Mouse (Mus musculus): Measurements from ENCODE around the gene Tenm4. TPM values are rescaled to one million over a fixed set of nuclear protein-coding genes. Genes with fewer than 3 reads are reported as not detected.

Gene Tenm4
- polyA plus RNA-seq, 1 experiment from 2014 or later, result 5.0 TPM

GRCm38 (mm10) chr7:96649171-96649570 lies 478.1 kb downstream of the Tenm4 start:
- no peak for DNase-seq (ENCODE audit: low spot score)
- Histone ChIP-seq H3K9me3 (ENCODE audit: low read length) (no peaks in the 10 kb centered on the region), H3K9ac (replicated peaks; ENCODE audit: low read depth) (no peak overlapping the region), H3K4me2 (replicated peaks; ENCODE audit: low read depth, low read length) (no peak overlapping the region), H3K27ac (ENCODE audit: low read length) (no peak overlapping the region), H3K4me1 (ENCODE audit: insufficient read depth, low read depth, low read length) (no peaks in the 10 kb centered on the region), H3K36me3 (ENCODE audit: insufficient read depth, low read length) (no peaks in the 10 kb centered on the region), H3K4me3 (ENCODE audit: low read depth, low read length) (no peak overlapping the region), H3K27me3 (replicated peaks; ENCODE audit: insufficient read depth, low read length) (no peaks in the 10 kb centered on the region)
- TF ChIP-seq EP300 (IDR thresholded peaks at IDR 0.05), result no peak
- TF ChIP-seq CTCF (IDR thresholded peaks at IDR 0.05), result no peak
- 89% methylated on average over 7 of the region's 7 CpGs for WGBS
- no peak for ATAC-seq

GRCm38 (mm10) chr7:96650435-96650834 lies 479.4 kb downstream of the Tenm4 start:
- 49% methylated on average over 2 of the region's 2 CpGs for WGBS
- no peaks in the 10 kb centered on the region for H3K9me3 ChIP-seq (ENCODE audit: low read length)
- no peaks in the 10 kb centered on the region for H3K4me1 ChIP-seq (ENCODE audit: insufficient read depth, low read depth, low read length)
- no peak overlapping the region for H3K27ac ChIP-seq (ENCODE audit: low read length)
- no peak overlapping the region for H3K9ac ChIP-seq (replicated peaks; ENCODE audit: low read depth)
- H3K36me3 ChIP-seq (ENCODE audit: insufficient read depth, low read length), result no peaks in the 10 kb centered on the region
- TF ChIP-seq CTCF (IDR thresholded peaks at IDR 0.05) (no peak), EP300 (IDR thresholded peaks at IDR 0.05) (no peak)
- ATAC-seq (no peak), DNase-seq (ENCODE audit: low spot score) (no peak)
- H3K4me2 ChIP-seq (replicated peaks; ENCODE audit: low read depth, low read length), result no peak overlapping the region
- H3K27me3 ChIP-seq (replicated peaks; ENCODE audit: insufficient read depth, low read length), result no peaks in the 10 kb centered on the region
- H3K4me3 ChIP-seq (ENCODE audit: low read depth, low read length), result no peak overlapping the region

GRCm38 (mm10) chr7:96651055-96651454 lies 480.0 kb downstream of the Tenm4 start:
- no peaks in the 10 kb centered on the region for H3K4me1 ChIP-seq (ENCODE audit: insufficient read depth, low read depth, low read length)
- TF ChIP-seq CTCF (IDR thresholded peaks at IDR 0.05), result no peak
- TF ChIP-seq EP300 (IDR thresholded peaks at IDR 0.05), result no peak
- no peak overlapping the region for H3K9ac ChIP-seq (replicated peaks; ENCODE audit: low read depth)
- WGBS, result 40% methylated on average over 6 of the region's 6 CpGs
- no peaks in the 10 kb centered on the region for H3K36me3 ChIP-seq (ENCODE audit: insufficient read depth, low read length)
- ATAC-seq, result no peak
- no peak for DNase-seq (ENCODE audit: low spot score)
- no peak overlapping the region for H3K27ac ChIP-seq (ENCODE audit: low read length)
- H3K9me3 ChIP-seq (ENCODE audit: low read length), result no peaks in the 10 kb centered on the region
- H3K27me3 ChIP-seq (replicated peaks; ENCODE audit: insufficient read depth, low read length), result no peaks in the 10 kb centered on the region
- no peak overlapping the region for H3K4me3 ChIP-seq (ENCODE audit: low read depth, low read length)
- H3K4me2 ChIP-seq (replicated peaks; ENCODE audit: low read depth, low read length), result no peak overlapping the region

- Histone ChIP-seq H3K9ac (replicated peaks; ENCODE audit: low read depth) (no peak overlapping the region), H3K36me3 (ENCODE audit: insufficient read depth, low read length) (no peaks in the 10 kb centered on the region), H3K4me2 (replicated peaks; ENCODE audit: low read depth, low read length) (no peak overlapping the region), H3K4me3 (ENCODE audit: low read depth, low read length) (no peak overlapping the region), H3K27ac (ENCODE audit: low read length) (no peak overlapping the region), H3K4me1 (ENCODE audit: insufficient read depth, low read depth, low read length) (no peaks in the 10 kb centered on the region), H3K9me3 (ENCODE audit: low read length) (no peaks in the 10 kb centered on the region), H3K27me3 (replicated peaks; ENCODE audit: insufficient read depth, low read length) (no peaks in the 10 kb centered on the region)
- DNase-seq (ENCODE audit: low spot score) (no peak), ATAC-seq (no peak)
- no peak for TF ChIP-seq EP300 (IDR thresholded peaks at IDR 0.05)
- no peak for TF ChIP-seq CTCF (IDR thresholded peaks at IDR 0.05)
- WGBS, result 41% methylated on average over 6 of the region's 6 CpGs
These were observed 480.7 kb downstream of the Tenm4 start for GRCm38 (mm10) chr7:96651626-96652341.

- Histone ChIP-seq H3K4me3 (ENCODE audit: low read depth, low read length) (no peak overlapping the region), H3K9me3 (ENCODE audit: low read length) (no peaks in the 10 kb centered on the region), H3K9ac (replicated peaks; ENCODE audit: low read depth) (no peak overlapping the region), H3K4me2 (replicated peaks; ENCODE audit: low read depth, low read length) (no peak overlapping the region), H3K4me1 (ENCODE audit: insufficient read depth, low read depth, low read length) (no peaks in the 10 kb centered on the region), H3K27ac (ENCODE audit: low read length) (no peak overlapping the region), H3K27me3 (replicated peaks; ENCODE audit: insufficient read depth, low read length) (no peaks in the 10 kb centered on the region), H3K36me3 (ENCODE audit: insufficient read depth, low read length) (no peaks in the 10 kb centered on the region)
- 20% methylated on average over 3 of the region's 3 CpGs for WGBS
- DNase-seq (ENCODE audit: low spot score) (no peak), ATAC-seq (no peak)
- TF ChIP-seq CTCF (IDR thresholded peaks at IDR 0.05) (no peak), EP300 (IDR thresholded peaks at IDR 0.05) (no peak)
These were observed 481.8 kb downstream of the Tenm4 start for GRCm38 (mm10) chr7:96652844-96653243.

- ATAC-seq (no peak), DNase-seq (ENCODE audit: low spot score) (no peak)
- WGBS, result 58% methylated on average over 2 of the region's 2 CpGs
- Histone ChIP-seq H3K4me2 (replicated peaks; ENCODE audit: low read depth, low read length) (no peak overlapping the region), H3K27me3 (replicated peaks; ENCODE audit: insufficient read depth, low read length) (no peaks in the 10 kb centered on the region), H3K36me3 (ENCODE audit: insufficient read depth, low read length) (no peaks in the 10 kb centered on the region), H3K9ac (replicated peaks; ENCODE audit: low read depth) (no peak overlapping the region), H3K9me3 (ENCODE audit: low read length) (no peaks in the 10 kb centered on the region), H3K4me1 (ENCODE audit: insufficient read depth, low read depth, low read length) (no peaks in the 10 kb centered on the region), H3K27ac (ENCODE audit: low read length) (no peak overlapping the region), H3K4me3 (ENCODE audit: low read depth, low read length) (no peak overlapping the region)
- TF ChIP-seq EP300 (IDR thresholded peaks at IDR 0.05) (no peak), CTCF (IDR thresholded peaks at IDR 0.05) (peak; percentile 26; the same call in 1 of the 2 replicates)
These were observed 483.2 kb downstream of the Tenm4 start for GRCm38 (mm10) chr7:96654206-96654605.

All from lung, postnatal 0 days (tissue).